Mouse (Mus musculus) ES-E14 (cell line): ENCODE data around the gene Smarca2. TPM values are rescaled to one million over a fixed set of nuclear protein-coding genes. Genes with fewer than 3 reads are reported as not detected.

Experiments used
- DNase-seq: peaks from one replicate; pipeline ENCODE4 v3.0.0-alpha.2; 2013; ENCODE audit warnings: low read depth, low spot score
- H3K27ac ChIP-seq: 2 replicates; pipeline ENCODE4 v1.5.1; 2012; ENCODE audit warnings: low read depth, mild to moderate bottlenecking, low read length, moderate library complexity, mixed read lengths; ENCODE audit not compliant: poor library complexity, insufficient read depth, severe bottlenecking
- H3K36me3 ChIP-seq: 2 replicates; pipeline ENCODE4 v1.6.1; 2012; ENCODE audit warnings: mild to moderate bottlenecking, low read length, moderate library complexity, mixed read lengths; ENCODE audit not compliant: control insufficient read depth, poor library complexity, insufficient read depth, severe bottlenecking
- H3K4me1 ChIP-seq, 2 experiments: fragments of 150-350 bp in 1 of 2; sonication (generic) in 1 of 2; 2 replicates each; pipeline ENCODE4 v1.6.1; 2012; ENCODE audit warnings: low read length in 2 of 2, mild to moderate bottlenecking in 1 of 2, mixed read lengths in 1 of 2; ENCODE audit not compliant: control insufficient read depth in 2 of 2, insufficient read depth in 2 of 2, poor library complexity in 1 of 2
- H3K4me3 ChIP-seq, 2 experiments: fragments of 150-350 bp in 1 of 2; sonication (generic) in 1 of 2; 2 replicates each; pipeline ENCODE4 v1.5.1; 2012; ENCODE audit warnings: low read length in 2 of 2, low read depth in 1 of 2, mild to moderate bottlenecking in 1 of 2, mixed read lengths in 1 of 2; ENCODE audit not compliant: insufficient read depth in 1 of 2, poor library complexity in 1 of 2, severe bottlenecking in 1 of 2
- H3K9ac ChIP-seq: 2 replicates; pipeline ENCODE4 v1.6.1; 2012; ENCODE audit warnings: low read depth, mild to moderate bottlenecking, low read length, mixed read lengths; ENCODE audit not compliant: poor library complexity, insufficient read depth, severe bottlenecking
- H3K9me3 ChIP-seq: fragments of 150-350 bp; sonication (generic); 2 replicates; pipeline ENCODE4 v1.6.1; 2012; ENCODE audit warnings: low read depth, mild to moderate bottlenecking, low read length; ENCODE audit not compliant: control insufficient read depth, insufficient read depth
- CHD2 ChIP-seq: IDR thresholded peaks from 2 replicates; pipeline ENCODE4 v1.6.1; 2014; ENCODE audit warnings: mild to moderate bottlenecking, low read depth, low read length, inconsistent platforms
- HCFC1 ChIP-seq: IDR thresholded peaks from 2 replicates; pipeline ENCODE4 v1.6.1; 2012; ENCODE audit warnings: low read length, inconsistent platforms, borderline replicate concordance; ENCODE audit not compliant: insufficient read depth
- MAFK ChIP-seq: IDR thresholded peaks from 2 replicates; pipeline ENCODE4 v1.6.1; 2014; ENCODE audit warnings: mild to moderate bottlenecking, low read depth, low read length, inconsistent platforms; ENCODE audit not compliant: insufficient read depth
- ZC3H11A ChIP-seq: IDR thresholded peaks from 2 replicates; pipeline ENCODE4 v1.6.1; 2012; ENCODE audit warnings: low read depth, mild to moderate bottlenecking, inconsistent platforms, low read length, borderline replicate concordance
- ZNF384 ChIP-seq: IDR thresholded peaks from 2 replicates; pipeline ENCODE4 v1.6.1; 2012; ENCODE audit warnings: low read depth, low read length, inconsistent platforms
- in situ Hi-C, 2 experiments: fragments of 600-800 bp; cut with MboI; formaldehyde crosslinking; loops; one replicate each; pipeline ENCODE4 v1.15.1; 2025; ENCODE audit warnings: low sequenced_read_pairs in 2 of 2, inconsistent platforms in 1 of 2; ENCODE audit not compliant: unreplicated experiment in 2 of 2
- total RNA-seq: library from RNA; depleted of rRNA; stranded (reverse); fragments of 300-350 nt; gene quantifications from 2 replicates; pipeline ENCODE4 v1.2.3, GENCODE M21; 2012

Smarca2 gene
- total RNA-seq, 1 experiment = 3.7 TPM

GRCm38 (mm10) chr19:26746709-26747467 lies 142.0 kb downstream of the Smarca2 start:
- in situ Hi-C loops = no loop called here
- Histone ChIP-seq H3K27ac (no peak overlapping the region), H3K4me3 (no peak overlapping the region)

GRCm38 (mm10) chr19:26747571-26748539 lies 143.0 kb downstream of the Smarca2 start:
- no peak overlapping the region for H3K27ac ChIP-seq

More at GRCm38 (mm10) chr19:26746709-26747467, 142.0 kb downstream of the Smarca2 start:
- Histone ChIP-seq H3K36me3 (no peaks in the 10 kb centered on the region), H3K9me3 (no peaks in the 10 kb centered on the region), H3K4me1 (0 out of 4 replicates have a peak, but pooled peaks cover 0 to 1% of the 10 kb centered on the region in 2 experiments), H3K9ac (no peak overlapping the region)
- no peak for TF ChIP-seq ZNF384
- no peak for TF ChIP-seq MAFK
- TF ChIP-seq CHD2 = no peak
- no peak for TF ChIP-seq ZC3H11A
- TF ChIP-seq HCFC1 = no peak
- no peak for DNase-seq

DNA sequence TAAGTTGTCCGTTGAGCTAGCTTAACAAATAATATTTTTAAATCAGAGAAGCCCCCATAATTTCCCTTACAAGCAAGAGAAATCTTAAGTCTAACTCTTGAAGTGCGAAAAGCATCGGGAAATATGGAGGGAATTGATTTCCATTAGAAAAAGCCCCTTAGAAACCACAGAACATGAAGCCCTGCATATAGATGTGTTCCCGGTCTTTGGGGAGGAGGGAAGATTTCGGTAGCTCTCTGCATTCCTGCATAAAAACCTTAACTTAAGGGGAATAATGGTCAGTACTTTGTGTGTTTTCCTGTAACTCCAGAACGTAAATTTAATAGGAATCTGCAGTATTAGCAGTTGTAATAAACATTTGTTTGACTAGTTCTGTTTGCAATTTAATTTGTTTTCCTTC lies 143.8 kb downstream of the Smarca2 start:
- in situ Hi-C loops = no loop called here
- no peaks in the 10 kb centered on the region for H3K36me3 ChIP-seq
- H3K4me3 ChIP-seq = no peak overlapping the region
- 0 out of 4 replicates have a peak, but pooled peaks cover 0 to 3% of the 10 kb centered on the region in 2 experiments for H3K4me1 ChIP-seq
- DNase-seq = no peak
- H3K27ac ChIP-seq = no peak overlapping the region
- H3K9ac ChIP-seq = no peak overlapping the region
- TF ChIP-seq ZC3H11A = no peak
- no peak for TF ChIP-seq MAFK
- TF ChIP-seq CHD2 = no peak
- TF ChIP-seq HCFC1 = no peak
- no peak for TF ChIP-seq ZNF384
- no peaks in the 10 kb centered on the region for H3K9me3 ChIP-seq

More at GRCm38 (mm10) chr19:26747571-26748539, 143.0 kb downstream of the Smarca2 start:
- in situ Hi-C loops = no loop called here
- peak overlapping the region; percentile 14; the same call in 1 of the 2 replicates for H3K9ac ChIP-seq
- H3K36me3 ChIP-seq = no peaks in the 10 kb centered on the region
- H3K4me3 ChIP-seq = peak overlapping the region; percentile 4 to 58
- H3K9me3 ChIP-seq = no peaks in the 10 kb centered on the region
- TF ChIP-seq ZNF384 (peak; percentile 50; the same call in 1 of the 2 replicates), ZC3H11A (no peak), MAFK (no peak)
- H3K4me1 ChIP-seq = 0 out of 4 replicates have a peak, but pooled peaks cover 0 to 1% of the 10 kb centered on the region in 2 experiments
- peak; percentile 17 for DNase-seq

- Histone ChIP-seq H3K36me3 (no peaks in the 10 kb centered on the region), H3K4me3 (no peak overlapping the region), H3K4me1 (peaks cover 0 to 6% of the 10 kb centered on the region in 2 experiments; a peak in 1 of 4 replicates), H3K9me3 (no peaks in the 10 kb centered on the region), H3K9ac (no peak overlapping the region), H3K27ac (no peak overlapping the region)
- TF ChIP-seq HCFC1 (no peak), ZNF384 (no peak), MAFK (no peak), ZC3H11A (no peak), CHD2 (no peak)
- in situ Hi-C loops = no loop called here
- DNase-seq = no peak
Measured at GRCm38 (mm10) chr19:26749427-26750137, 144.7 kb downstream of the Smarca2 start.
